Mouse (Mus musculus) C2C12 (cell line): ENCODE measurements around the gene Pappa.

Experiments used
- CTCF ChIP-seq: IDR thresholded peaks from one replicate; pipeline ENCODE4 v1.5.1; 2011; ENCODE audit not compliant: control insufficient read depth, insufficient read depth, insufficient read length
- MYOG ChIP-seq: IDR thresholded peaks from one replicate; pipeline ENCODE4 v1.6.1; 2011; ENCODE audit not compliant: control insufficient read depth, insufficient read length; ENCODE audit errors: extremely low read depth
- USF1 ChIP-seq: IDR thresholded peaks from one replicate; pipeline ENCODE4 v1.6.1; 2011; ENCODE audit warnings: low read depth, mild to moderate bottlenecking, control low read depth, moderate library complexity

GRCm38 (mm10) chr4:65216682-65217081 is 92.7 kb downstream of the Pappa start:
- TF ChIP-seq USF1 = no peak
- no peak for TF ChIP-seq MYOG
- no peak for TF ChIP-seq CTCF
